Mouse (Mus musculus): ENCODE data around the gene C1qtnf6. TPM values are rescaled to one million over a fixed set of nuclear protein-coding genes. Genes with fewer than 3 reads are reported as not detected.

The C1qtnf6 gene
- polyA plus RNA-seq, 1 experiment: 31.2 TPM

DNA sequence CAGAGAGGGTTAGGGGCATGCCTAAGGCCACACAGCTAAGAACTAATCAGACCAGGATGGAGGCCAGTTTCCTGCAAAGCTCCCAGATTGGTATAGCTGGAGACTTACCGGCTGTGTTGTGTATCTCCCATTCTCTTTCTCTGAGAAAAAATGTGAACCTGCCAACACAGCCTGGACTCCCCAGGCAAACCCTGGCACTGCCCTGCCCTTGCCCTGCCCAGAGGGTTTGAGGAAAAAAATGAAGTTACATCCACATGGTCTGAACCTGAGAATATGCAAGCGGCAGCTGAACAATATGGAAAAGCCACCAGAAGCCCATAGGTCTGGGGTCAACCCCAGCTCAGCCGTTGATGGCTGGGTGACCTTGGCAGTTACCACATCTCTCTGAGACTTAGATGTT, 42.0 kb downstream of the C1qtnf6 start:
- Histone ChIP-seq H3K4me3 (replicated peaks) (no peak overlapping the region), H3K9me3 (peaks cover 7% of the 10 kb centered on the region; the same call in 1 of the 2 replicates), H3K4me1 (peaks cover 12% of the 10 kb centered on the region), H3K36me3 (replicated peaks; ENCODE audit: low read length) (no peaks in the 10 kb centered on the region), H3K27me3 (replicated peaks) (peaks cover 94% of the 10 kb centered on the region)
- no peak for TF ChIP-seq GATA1 (IDR thresholded peaks at IDR 0.05; ENCODE audit: borderline replicate concordance, low read length)
- no peak for TF ChIP-seq FLI1 (IDR thresholded peaks at IDR 0.05; ENCODE audit: low read length)

DNA sequence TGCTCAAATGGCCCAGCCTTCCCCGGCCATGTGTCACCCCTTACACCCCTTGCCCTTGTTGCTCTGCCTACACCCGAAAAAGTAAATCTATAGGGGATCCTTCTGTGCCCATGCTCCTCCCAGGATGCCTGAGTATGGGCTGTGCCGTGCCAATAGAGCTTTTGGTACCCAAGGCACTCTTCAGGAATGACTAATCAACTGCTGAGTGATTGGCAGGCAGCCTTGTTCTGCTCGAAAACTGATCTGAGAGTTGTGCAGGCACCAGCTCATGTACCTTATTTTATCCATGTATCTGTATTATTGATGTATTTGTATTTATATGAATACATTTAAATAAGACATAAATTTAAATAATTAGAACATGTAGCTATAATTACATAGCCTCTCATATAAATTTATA, 44.1 kb downstream of the C1qtnf6 start:
- Histone ChIP-seq H3K4me3 (replicated peaks) (no peak overlapping the region), H3K4me1 (peaks cover 3% of the 10 kb centered on the region; the same call in 1 of the 2 replicates), H3K36me3 (replicated peaks; ENCODE audit: low read length) (no peaks in the 10 kb centered on the region), H3K27me3 (replicated peaks) (peaks cover 92% of the 10 kb centered on the region), H3K9me3 (peaks cover 7% of the 10 kb centered on the region; the same call in 1 of the 2 replicates)
- TF ChIP-seq FLI1 (IDR thresholded peaks at IDR 0.05; ENCODE audit: low read length): no peak
- no peak for TF ChIP-seq GATA1 (IDR thresholded peaks at IDR 0.05; ENCODE audit: borderline replicate concordance, low read length)

DNA sequence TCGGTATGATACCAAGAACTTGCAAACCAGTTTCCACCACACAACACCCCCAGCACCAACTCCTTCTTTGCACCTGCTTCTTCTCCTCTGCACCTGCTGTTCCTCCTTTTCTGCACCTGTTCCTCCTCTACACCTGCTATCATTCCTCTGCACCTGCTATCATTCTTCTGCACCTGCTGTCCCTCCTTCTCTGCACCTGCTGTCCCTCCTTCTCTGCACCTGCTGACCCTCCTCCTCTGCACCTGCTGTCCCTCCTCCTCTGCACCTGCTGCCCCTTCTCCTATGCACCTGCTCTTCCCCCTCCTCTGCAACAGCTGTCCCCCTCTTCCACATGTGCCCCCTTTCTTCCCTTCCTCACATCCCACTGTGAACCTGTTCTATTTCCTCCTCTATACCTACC, 44.7 kb downstream of the C1qtnf6 start:
- Histone ChIP-seq H3K36me3 (replicated peaks; ENCODE audit: low read length) (no peaks in the 10 kb centered on the region), H3K9me3 (peaks cover 7% of the 10 kb centered on the region; the same call in 1 of the 2 replicates), H3K4me3 (replicated peaks) (no peak overlapping the region), H3K27me3 (replicated peaks) (peaks cover 92% of the 10 kb centered on the region), H3K4me1 (peaks cover 7% of the 10 kb centered on the region; the same call in 1 of the 2 replicates)
- TF ChIP-seq FLI1 (IDR thresholded peaks at IDR 0.05; ENCODE audit: low read length) (no peak), GATA1 (IDR thresholded peaks at IDR 0.05; ENCODE audit: borderline replicate concordance, low read length) (no peak)

DNA sequence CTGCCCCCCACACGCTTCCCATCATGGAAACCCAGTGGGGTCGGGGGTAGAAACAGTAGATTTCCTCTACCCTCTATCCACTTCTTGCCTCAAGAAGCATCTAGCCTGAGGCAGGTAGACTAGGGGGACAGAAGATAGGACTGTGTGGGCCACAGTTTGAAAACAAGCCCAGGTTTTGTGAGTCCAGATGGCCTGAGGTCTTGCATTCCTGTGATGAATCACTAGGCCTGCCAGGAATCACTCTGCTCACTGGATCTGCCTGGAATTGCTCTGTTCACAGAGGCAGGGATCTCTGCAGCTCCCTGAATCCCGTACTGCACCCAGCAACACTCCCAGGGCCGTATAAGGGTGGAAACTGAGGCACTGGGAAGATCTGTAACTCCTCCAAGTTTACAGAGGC, 47.9 kb downstream of the C1qtnf6 start:
- no peaks in the 10 kb centered on the region for H3K36me3 ChIP-seq (replicated peaks; ENCODE audit: low read length)
- peaks cover 4% of the 10 kb centered on the region; the same call in 1 of the 2 replicates for H3K9me3 ChIP-seq
- peaks cover 84% of the 10 kb centered on the region for H3K27me3 ChIP-seq (replicated peaks)
- no peak overlapping the region for H3K4me3 ChIP-seq (replicated peaks)
- peaks cover 23% of the 10 kb centered on the region for H3K4me1 ChIP-seq
- TF ChIP-seq GATA1 (IDR thresholded peaks at IDR 0.05; ENCODE audit: borderline replicate concordance, low read length): no peak
- no peak for TF ChIP-seq FLI1 (IDR thresholded peaks at IDR 0.05; ENCODE audit: low read length)

DNA sequence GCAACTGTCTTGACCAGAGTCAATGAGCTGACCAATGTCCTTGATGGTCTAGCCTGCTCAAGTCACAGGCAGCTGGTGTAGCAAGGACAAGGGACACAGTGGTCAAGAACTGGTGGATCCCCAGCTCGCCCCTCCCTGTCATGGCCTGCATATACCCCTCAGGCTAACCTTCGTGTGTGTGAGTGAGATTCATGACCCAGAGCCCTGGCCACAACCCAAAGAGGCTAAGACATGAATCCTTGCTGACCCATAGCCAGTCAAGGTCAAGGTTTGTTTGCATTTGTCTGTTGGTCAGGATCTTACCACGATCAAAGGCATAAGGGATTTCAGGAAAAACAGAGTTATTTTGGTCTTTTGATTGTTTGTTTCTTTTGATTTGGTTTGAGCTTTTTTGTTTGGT, 48.7 kb downstream of the C1qtnf6 start:
- peaks cover 84% of the 10 kb centered on the region for H3K27me3 ChIP-seq (replicated peaks)

DNA sequence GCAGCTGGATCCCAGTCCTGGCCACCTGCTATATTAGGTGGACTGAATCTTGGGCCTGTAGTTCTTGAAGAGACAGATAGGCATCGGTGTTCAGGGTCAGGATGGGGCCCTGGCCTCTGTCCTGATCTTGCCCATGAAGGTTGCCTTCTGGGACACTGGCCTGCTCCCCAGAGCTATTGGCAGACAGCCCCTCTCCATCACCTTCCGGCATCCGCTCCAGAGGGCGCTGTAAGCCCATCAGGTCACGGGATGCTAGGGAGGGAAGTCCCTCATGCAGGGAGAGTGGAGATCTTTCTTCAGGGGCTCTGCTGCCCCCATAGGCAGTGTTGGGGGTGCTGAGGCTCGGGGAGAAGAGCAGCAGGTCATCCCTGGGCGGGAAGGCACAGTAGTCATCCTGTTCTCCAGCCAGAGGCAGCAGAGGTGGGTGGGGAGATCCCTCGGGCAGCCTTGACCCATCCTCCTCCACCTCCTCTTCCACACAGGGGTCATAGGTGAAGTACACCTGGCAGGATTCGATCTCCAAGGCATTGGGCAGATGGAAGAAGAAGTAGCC, 49.7 kb downstream of the C1qtnf6 start:
- peaks cover 23% of the 10 kb centered on the region for H3K4me1 ChIP-seq
- no peaks in the 10 kb centered on the region for H3K36me3 ChIP-seq (replicated peaks; ENCODE audit: low read length)
- H3K9me3 ChIP-seq: no peaks in the 10 kb centered on the region
- peaks cover 87% of the 10 kb centered on the region for H3K27me3 ChIP-seq (replicated peaks)
- TF ChIP-seq GATA1 (IDR thresholded peaks at IDR 0.05; ENCODE audit: borderline replicate concordance, low read length) (no peak), FLI1 (IDR thresholded peaks at IDR 0.05; ENCODE audit: low read length) (no peak)
- no peak overlapping the region for H3K4me3 ChIP-seq (replicated peaks)

More for the DNA sequence above, 48.7 kb downstream of the C1qtnf6 start:
- H3K4me1 ChIP-seq: peaks cover 23% of the 10 kb centered on the region
- no peak overlapping the region for H3K4me3 ChIP-seq (replicated peaks)
- TF ChIP-seq GATA1 (IDR thresholded peaks at IDR 0.05; ENCODE audit: borderline replicate concordance, low read length) (no peak), FLI1 (IDR thresholded peaks at IDR 0.05; ENCODE audit: low read length) (no peak)
- H3K36me3 ChIP-seq (replicated peaks; ENCODE audit: low read length): no peaks in the 10 kb centered on the region
- no peaks in the 10 kb centered on the region for H3K9me3 ChIP-seq

DNA sequence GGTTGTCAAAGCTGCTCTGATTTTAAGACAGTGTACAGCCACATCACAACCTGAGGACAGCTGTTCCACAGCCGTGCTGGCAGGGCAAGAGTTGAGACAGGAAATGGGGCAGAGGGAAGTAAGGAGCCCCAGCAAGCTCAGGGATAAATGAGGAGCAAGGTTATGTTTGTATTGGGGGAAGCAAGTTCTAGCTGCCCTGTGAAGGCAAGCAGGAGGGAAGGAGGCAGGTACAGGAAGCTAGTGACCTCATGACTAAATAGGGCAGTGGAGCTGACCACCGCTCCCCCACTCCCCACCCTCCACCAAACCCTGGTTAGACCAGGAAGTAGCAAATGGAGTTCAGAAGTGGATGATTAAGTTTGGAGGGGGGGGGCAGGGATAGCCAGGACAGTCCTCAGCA, 50.2 kb downstream of the C1qtnf6 start:
- peaks cover 23% of the 10 kb centered on the region for H3K4me1 ChIP-seq
- H3K36me3 ChIP-seq (replicated peaks; ENCODE audit: low read length): no peaks in the 10 kb centered on the region
- no peak for TF ChIP-seq FLI1 (IDR thresholded peaks at IDR 0.05; ENCODE audit: low read length)
- TF ChIP-seq GATA1 (IDR thresholded peaks at IDR 0.05; ENCODE audit: borderline replicate concordance, low read length): no peak
- H3K9me3 ChIP-seq: no peaks in the 10 kb centered on the region
- H3K27me3 ChIP-seq (replicated peaks): peaks cover 87% of the 10 kb centered on the region
- no peak overlapping the region for H3K4me3 ChIP-seq (replicated peaks)

DNA sequence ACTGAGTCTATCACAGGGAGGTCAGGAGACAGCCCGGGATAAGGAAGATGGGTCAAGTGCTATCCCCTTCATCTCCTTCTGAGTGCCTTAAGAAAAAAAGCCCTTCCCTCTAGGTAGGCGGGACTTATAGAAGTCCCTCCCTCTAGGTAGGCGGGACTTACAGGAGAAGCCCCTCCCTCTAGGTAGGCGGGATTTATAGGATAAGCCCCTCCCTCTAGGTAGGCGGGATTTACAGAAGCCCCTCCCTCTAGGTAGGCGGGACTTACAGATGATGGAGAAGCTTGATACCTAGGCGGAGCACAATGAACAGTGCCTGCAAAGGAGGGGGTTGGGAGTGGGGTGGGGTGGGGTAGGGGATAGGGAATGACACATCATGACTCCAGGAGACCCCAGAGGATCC, 51.1 kb downstream of the C1qtnf6 start:
- Histone ChIP-seq H3K36me3 (replicated peaks; ENCODE audit: low read length) (no peaks in the 10 kb centered on the region), H3K27me3 (replicated peaks) (peaks cover 87% of the 10 kb centered on the region), H3K9me3 (no peaks in the 10 kb centered on the region), H3K4me1 (peaks cover 28% of the 10 kb centered on the region), H3K4me3 (replicated peaks) (no peak overlapping the region)
- TF ChIP-seq GATA1 (IDR thresholded peaks at IDR 0.05; ENCODE audit: borderline replicate concordance, low read length) (no peak), FLI1 (IDR thresholded peaks at IDR 0.05; ENCODE audit: low read length) (no peak)

DNA sequence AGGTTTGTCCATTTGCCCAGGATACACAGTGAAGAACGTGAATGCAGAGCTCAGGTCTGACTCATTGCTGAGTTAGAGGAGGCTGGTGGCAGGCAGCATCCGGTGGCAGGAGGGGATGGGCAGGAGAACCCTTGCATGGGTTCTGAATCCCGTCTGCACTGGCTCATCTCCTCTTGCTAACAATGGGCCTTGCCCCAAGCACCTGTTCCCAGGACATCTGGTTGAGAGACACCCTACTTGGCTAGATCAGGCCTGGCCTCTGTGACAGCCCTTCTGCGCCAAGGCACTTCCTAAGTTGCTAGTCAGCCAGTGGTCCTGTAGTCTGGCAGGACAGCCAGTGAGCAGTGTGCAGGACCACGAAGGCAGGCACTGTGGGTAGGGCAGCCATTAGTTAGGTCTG, 51.7 kb downstream of the C1qtnf6 start:
- Histone ChIP-seq H3K4me1 (peaks cover 28% of the 10 kb centered on the region), H3K9me3 (no peaks in the 10 kb centered on the region), H3K27me3 (replicated peaks) (peaks cover 86% of the 10 kb centered on the region), H3K36me3 (replicated peaks; ENCODE audit: low read length) (no peaks in the 10 kb centered on the region), H3K4me3 (replicated peaks) (peak overlapping the region; percentile 29)
- TF ChIP-seq FLI1 (IDR thresholded peaks at IDR 0.05; ENCODE audit: low read length) (no peak), GATA1 (IDR thresholded peaks at IDR 0.05; ENCODE audit: borderline replicate concordance, low read length) (no peak)

DNA sequence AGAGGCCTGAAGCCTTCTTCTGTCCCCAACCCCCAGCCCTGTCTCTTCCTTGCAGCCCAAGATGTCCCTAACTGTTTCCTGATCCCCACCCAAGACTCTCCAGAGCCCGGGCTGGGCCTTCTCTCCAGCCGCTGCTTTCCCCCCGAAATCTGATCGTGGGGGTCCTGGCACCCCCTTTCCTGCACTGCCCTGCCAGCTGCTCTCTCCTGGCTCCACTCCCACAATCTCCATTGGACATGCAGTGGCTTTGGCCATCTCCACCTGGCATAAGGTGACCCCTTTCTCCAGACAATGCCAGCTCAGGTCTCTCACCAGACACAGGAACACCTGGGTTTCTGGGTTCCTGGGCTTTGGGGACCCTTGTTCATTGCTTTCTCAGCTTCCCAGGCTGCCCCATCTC, 53.1 kb downstream of the C1qtnf6 start:
- peaks cover 25% of the 10 kb centered on the region for H3K4me1 ChIP-seq

More for the DNA sequence above, 53.1 kb downstream of the C1qtnf6 start:
- no peaks in the 10 kb centered on the region for H3K9me3 ChIP-seq
- no peaks in the 10 kb centered on the region for H3K36me3 ChIP-seq (replicated peaks; ENCODE audit: low read length)
- peaks cover 83% of the 10 kb centered on the region for H3K27me3 ChIP-seq (replicated peaks)
- no peak overlapping the region for H3K4me3 ChIP-seq (replicated peaks)
- TF ChIP-seq FLI1 (IDR thresholded peaks at IDR 0.05; ENCODE audit: low read length): no peak
